Mouse (Mus musculus) thymus, adult 2 months (tissue): ENCODE data around the gene Tanc1. TPM values are rescaled to one million over a fixed set of nuclear protein-coding genes. Genes with fewer than 3 reads are reported as not detected.

Experiments used
- DNase-seq: peaks from one replicate; pipeline ENCODE4 v3.0.0; 2021
- H3K27ac ChIP-seq: fragments of 200-500 bp; 2 replicates; pipeline ENCODE4 v1.5.1; 2012; ENCODE audit warnings: low read length, control low read depth; ENCODE audit not compliant: control insufficient read depth, insufficient read depth
- H3K27me3 ChIP-seq: fragments of 200-500 bp; 2 replicates; pipeline ENCODE4 v1.6.1; 2012; ENCODE audit warnings: mild to moderate bottlenecking, low read length, moderate library complexity, mixed read lengths; ENCODE audit not compliant: control insufficient read depth, insufficient read depth
- H3K36me3 ChIP-seq: fragments of 200-500 bp; 2 replicates; pipeline ENCODE4 v1.6.1; 2012; ENCODE audit warnings: mild to moderate bottlenecking, low read length, moderate library complexity; ENCODE audit not compliant: control insufficient read depth, insufficient read depth
- H3K4me1 ChIP-seq: fragments of 200-500 bp; replicated peaks from 2 replicates; pipeline ENCODE4 v1.6.1; 2012; ENCODE audit warnings: low read length; ENCODE audit not compliant: control insufficient read depth, insufficient read depth
- H3K4me3 ChIP-seq: fragments of 200-500 bp; 2 replicates; pipeline ENCODE4 v1.5.1; 2012; ENCODE audit warnings: mild to moderate bottlenecking, low read length, control low read depth, moderate library complexity; ENCODE audit not compliant: control insufficient read depth, insufficient read depth
- CTCF ChIP-seq: fragments of 200-500 bp; IDR thresholded peaks from 2 replicates; pipeline ENCODE4 v1.5.1; 2012; ENCODE audit warnings: mild to moderate bottlenecking, control low read depth, low read length, moderate library complexity, borderline replicate concordance; ENCODE audit not compliant: control insufficient read depth, poor library complexity, insufficient read depth; ENCODE audit errors: extremely low read depth
- POLR2A ChIP-seq: fragments of 200-500 bp; IDR thresholded peaks from 2 replicates; pipeline ENCODE4 v1.6.1; 2012; ENCODE audit warnings: mild to moderate bottlenecking, low read length, control low read depth, moderate library complexity; ENCODE audit not compliant: control insufficient read depth, poor library complexity, insufficient read depth; ENCODE audit errors: extremely low read depth
- WGBS: fragments of 180-500 bp; shearing (Covaris S2); methylation state at CpG from one replicate; pipeline ENCODE4 v1.1.7; 2018; 5-methylcytosine and 5-hydroxymethylcytosine counted together
- polyA plus RNA-seq: library from polyadenylated mRNA; depleted of rRNA; stranded (reverse); fragments of >200 nt; gene quantifications from 2 replicates; pipeline ENCODE4 v1.2.3, GENCODE M21; 2012

Gene Tanc1
- polyA plus RNA-seq, 1 experiment = 7.3 TPM

GRCm38 (mm10) chr2:59688261-59689104 lies 76.6 kb downstream of the Tanc1 start:
- DNase-seq = no peak
- TF ChIP-seq POLR2A (no peak), CTCF (no peak)
- Histone ChIP-seq H3K27me3 (no peaks in the 10 kb centered on the region), H3K4me1 (no peaks in the 10 kb centered on the region), H3K36me3 (no peaks in the 10 kb centered on the region), H3K27ac (no peak overlapping the region), H3K4me3 (no peak overlapping the region)
- WGBS = 36% methylated on average over 16 of the region's 16 CpGs

GRCm38 (mm10) chr2:59691112-59691511 lies 79.3 kb downstream of the Tanc1 start:
- Histone ChIP-seq H3K27me3 (no peaks in the 10 kb centered on the region), H3K4me3 (no peak overlapping the region), H3K27ac (no peak overlapping the region), H3K4me1 (no peaks in the 10 kb centered on the region), H3K36me3 (no peaks in the 10 kb centered on the region)
- WGBS = 87% methylated on average over 4 of the region's 4 CpGs
- TF ChIP-seq POLR2A = no peak
- TF ChIP-seq CTCF = no peak
- DNase-seq = no peak

GRCm38 (mm10) chr2:59693473-59693872 lies 81.6 kb downstream of the Tanc1 start:
- no peak overlapping the region for H3K27ac ChIP-seq
- DNase-seq = no peak
- H3K4me1 ChIP-seq = no peaks in the 10 kb centered on the region
- no peak overlapping the region for H3K4me3 ChIP-seq
- WGBS = 93% methylated on average over 5 of the region's 5 CpGs
- TF ChIP-seq CTCF (no peak), POLR2A (no peak)
- no peaks in the 10 kb centered on the region for H3K36me3 ChIP-seq
- no peaks in the 10 kb centered on the region for H3K27me3 ChIP-seq

GRCm38 (mm10) chr2:59697123-59697522 lies 85.3 kb downstream of the Tanc1 start:
- H3K4me3 ChIP-seq = no peak overlapping the region
- no peaks in the 10 kb centered on the region for H3K4me1 ChIP-seq
- H3K36me3 ChIP-seq = no peaks in the 10 kb centered on the region
- TF ChIP-seq CTCF (no peak), POLR2A (no peak)
- WGBS = 95% methylated on average over 3 of the region's 3 CpGs
- no peak for DNase-seq
- H3K27me3 ChIP-seq = no peaks in the 10 kb centered on the region
- no peak overlapping the region for H3K27ac ChIP-seq

- Histone ChIP-seq H3K4me1 (no peaks in the 10 kb centered on the region), H3K36me3 (no peaks in the 10 kb centered on the region), H3K27me3 (no peaks in the 10 kb centered on the region), H3K27ac (no peak overlapping the region), H3K4me3 (no peak overlapping the region)
- DNase-seq = no peak
- 70% methylated on average over 16 of the region's 16 CpGs for WGBS
- TF ChIP-seq POLR2A = no peak
- TF ChIP-seq CTCF = no peak
These were observed 86.1 kb downstream of the Tanc1 start for GRCm38 (mm10) chr2:59697722-59698634.

- Histone ChIP-seq H3K4me3 (no peak overlapping the region), H3K27me3 (no peaks in the 10 kb centered on the region), H3K36me3 (no peaks in the 10 kb centered on the region), H3K27ac (no peak overlapping the region), H3K4me1 (no peaks in the 10 kb centered on the region)
- no peak for DNase-seq
- TF ChIP-seq CTCF = no peak
- no peak for TF ChIP-seq POLR2A
- 78% methylated on average over 7 of the region's 7 CpGs for WGBS
These were observed 86.9 kb downstream of the Tanc1 start for GRCm38 (mm10) chr2:59698635-59699300.
